Mouse (Mus musculus) kidney, postnatal 4 days (tissue): Measurements from ENCODE around the gene Runx3.

Experiments
- DNase-seq, 2 experiments: peaks; one replicate each; pipeline ENCODE4 v3.0.0; 2021; ENCODE audit warnings: mixed read lengths in 2 of 2

The Runx3 gene

GRCm38 (mm10) chr4:135120342-135121100 lies at the start of gene Runx3:
Gene Runx3 (plus strand): TSS chr4:135120652.
- DNase-seq, result no peak

GRCm38 (mm10) chr4:135072671-135073070 lies 47.8 kb upstream of the Runx3 start:
- no peak for DNase-seq

GRCm38 (mm10) chr4:135073523-135073922 lies 46.9 kb upstream of the Runx3 start:
- no peak for DNase-seq

GRCm38 (mm10) chr4:135074646-135075045 lies 45.8 kb upstream of the Runx3 start:
- no peak for DNase-seq

GRCm38 (mm10) chr4:135075360-135075759 lies 45.1 kb upstream of the Runx3 start:
- no peak for DNase-seq

GRCm38 (mm10) chr4:135076611-135077010 lies 43.8 kb upstream of the Runx3 start:
- no peak for DNase-seq

- DNase-seq, result no peak
These were observed 43.3 kb upstream of the Runx3 start for GRCm38 (mm10) chr4:135077196-135077595.

GRCm38 (mm10) chr4:135079859-135080640 lies 40.4 kb upstream of the Runx3 start:
- no peak for DNase-seq

- DNase-seq, result no peak
These were observed 39.9 kb upstream of the Runx3 start for GRCm38 (mm10) chr4:135080641-135080920.

GRCm38 (mm10) chr4:135083089-135083488 lies 37.4 kb upstream of the Runx3 start:
- DNase-seq, result no peak

GRCm38 (mm10) chr4:135085077-135085853 lies 35.2 kb upstream of the Runx3 start:
- DNase-seq, result no peak

GRCm38 (mm10) chr4:135090613-135091012 lies 29.8 kb upstream of the Runx3 start:
- DNase-seq, result no peak

GRCm38 (mm10) chr4:135092871-135093270 lies 27.6 kb upstream of the Runx3 start:
- no peak for DNase-seq

GRCm38 (mm10) chr4:135095693-135096092 lies 24.8 kb upstream of the Runx3 start:
- DNase-seq, result no peak

GRCm38 (mm10) chr4:135097910-135098891 lies 22.3 kb upstream of the Runx3 start:
- no peak for DNase-seq

GRCm38 (mm10) chr4:135102019-135102740 lies 18.3 kb upstream of the Runx3 start:
- DNase-seq, result no peak

- no peak for DNase-seq
These were observed 17.7 kb upstream of the Runx3 start for GRCm38 (mm10) chr4:135102761-135103160.

- no peak for DNase-seq
These were observed 16.7 kb upstream of the Runx3 start for GRCm38 (mm10) chr4:135103800-135104199.

- no peak for DNase-seq
These were observed 13.5 kb upstream of the Runx3 start for GRCm38 (mm10) chr4:135106968-135107367.

GRCm38 (mm10) chr4:135108666-135109065 lies 11.8 kb upstream of the Runx3 start:
- DNase-seq, result no peak

GRCm38 (mm10) chr4:135113656-135114055 lies 6.8 kb upstream of the Runx3 start:
- DNase-seq, result no peak

- DNase-seq, result no peak
These were observed 6.2 kb upstream of the Runx3 start for GRCm38 (mm10) chr4:135114301-135114700.
